8 mouse cellular contexts compared by ENCODE assay signal in the genomic region with DNA sequence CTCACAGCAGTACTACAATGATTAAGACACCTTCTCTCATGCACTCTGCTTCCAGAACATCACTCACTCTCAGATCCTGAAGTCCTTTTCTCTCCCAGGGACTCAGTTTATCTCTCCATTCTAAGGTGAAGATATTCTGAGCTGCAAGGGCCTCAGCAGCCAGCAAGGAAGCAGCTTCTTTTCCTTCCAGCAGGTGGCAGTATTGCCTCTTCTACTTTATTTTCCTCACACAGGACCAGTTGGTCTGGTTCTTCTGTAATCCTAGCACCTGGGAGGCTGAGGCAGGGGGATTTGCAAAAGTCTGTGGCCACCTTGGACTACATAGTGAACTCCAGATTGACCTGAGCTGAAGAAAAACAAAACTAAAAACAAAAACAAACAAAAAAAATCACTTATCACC. TPM values are rescaled to one million over a fixed set of nuclear protein-coding genes. Genes with fewer than 3 reads are reported as not detected.
DNase-seq lines count a peak whose midpoint lies in the region; ATAC-seq and TF ChIP-seq lines count a peak whose summit lies in the region.

No protein-coding gene starts in this region.

- peak; percentile 53; the same call in 1 of the 2 replicates for ATAC-seq in frontal cortex, adult (ENCODE audit: low TSS enrichment)
- peak; percentile 67; the same call in 1 of the 2 replicates for ATAC-seq in erythroblast, adult 5-6 weeks (replicated peaks; ENCODE audit: low FRiP score, poor library complexity, severe bottlenecking)
- no peak for ATAC-seq in stomach, postnatal 0 days (ENCODE audit: low FRiP score, low TSS enrichment)

- intact Hi-C loops in left cerebral cortex, postnatal 4 days (cut with DNase I), result loop anchor here (1.0 kb wide), 1 partner anchor 21 kb away; no protein-coding TSS in a partner anchor

- H3K4me2 ChIP-seq in stomach, postnatal 0 days (replicated peaks; ENCODE audit: low read depth), result no peak overlapping the region

- H3K9ac ChIP-seq in stomach, postnatal 0 days (ENCODE audit: low read length), result no peak overlapping the region

- no peak for DNase-seq in frontal cortex, postnatal 14 days (ENCODE audit: low spot score in 2 of 2)
- DNase-seq in right cerebral cortex, postnatal 10 days (ENCODE audit: low spot score in 2 of 2), result peak; percentile 79 to 81
- no peak for DNase-seq in right cerebral cortex, postnatal 25 days
- peak; percentile 22 to 62 for DNase-seq in adrenal gland, postnatal 36 days
- DNase-seq in left cerebral cortex, postnatal 4 days, result peak; percentile 24
- DNase-seq in stomach, postnatal 0 days (ENCODE audit: low spot score), result peak; percentile 41

- TF ChIP-seq CTCF in stomach, postnatal 0 days (IDR thresholded peaks at IDR 0.05; ENCODE audit: low read depth), result peak; percentile 90

- H3K4me1 ChIP-seq in stomach, postnatal 0 days (replicated peaks; ENCODE audit: control insufficient read depth, insufficient read depth), result no peaks in the 10 kb centered on the region

- H3K4me3 ChIP-seq in stomach, postnatal 0 days (ENCODE audit: low read depth, low read length), result no peak overlapping the region

- no peak for TF ChIP-seq EP300 in stomach, postnatal 0 days (optimal IDR thresholded peaks at IDR 0.05)

- no peak overlapping the region for H3K27ac ChIP-seq in stomach, postnatal 0 days (replicated peaks)

- no peaks in the 10 kb centered on the region for H3K9me3 ChIP-seq in stomach, postnatal 0 days (ENCODE audit: control insufficient read depth, low read length)

- H3K36me3 ChIP-seq in stomach, postnatal 0 days (ENCODE audit: control insufficient read depth, insufficient read depth, low read length), result no peaks in the 10 kb centered on the region

- no peaks in the 10 kb centered on the region for H3K27me3 ChIP-seq in stomach, postnatal 0 days (ENCODE audit: control insufficient read depth, insufficient read depth, low read length)

RNA-seq across cellular contexts. Expression of a gene that starts 8.3 kb away (rescaled TPM):
- total RNA-seq in adrenal gland, postnatal 36 days (2021), result under 1 TPM; 0.20 to 0.40 TPM
- not detected in 2 replicates for total RNA-seq in erythroblast, adult 5-6 weeks (2015; ENCODE audit: low replicate concordance)
- total RNA-seq in erythroblast, adult 5-6 weeks (2017; ENCODE audit: low replicate concordance), result not detected in 2 replicates
- total RNA-seq in left cerebral cortex, postnatal 4 days (2021), result 1 to 10 TPM; 5.5 to 6.8 TPM
- polyA plus RNA-seq in stomach, postnatal 0 days (2015; fragmentation: Nextera tagmentation; extraction: Ambion mirVana), result 0.08 and 0.12 TPM in 2 replicates

RNA-seq across cellular contexts. Expression of a gene that starts 19.8 kb away (rescaled TPM):
- 10 to 100 TPM; 56.7 to 59.1 TPM for total RNA-seq in adrenal gland, postnatal 36 days (2021)
- total RNA-seq in erythroblast, adult 5-6 weeks (2015; ENCODE audit: low replicate concordance), result 3.7 and 4.4 TPM in 2 replicates
- total RNA-seq in erythroblast, adult 5-6 weeks (2017; ENCODE audit: low replicate concordance), result 1.8 and 7.8 TPM in 2 replicates
- 10 to 100 TPM; 68.5 to 73.6 TPM for total RNA-seq in left cerebral cortex, postnatal 4 days (2021)
- 67.9 and 78.0 TPM in 2 replicates for polyA plus RNA-seq in stomach, postnatal 0 days (2015; fragmentation: Nextera tagmentation; extraction: Ambion mirVana)

RNA-seq across cellular contexts. Expression of a gene that starts 38.8 kb away (rescaled TPM):
- total RNA-seq in adrenal gland, postnatal 36 days (2021), result 1 to 10 TPM; 7.7 to 8.2 TPM
- not detected in 2 replicates for total RNA-seq in erythroblast, adult 5-6 weeks (2015; ENCODE audit: low replicate concordance)
- not detected in 2 replicates for total RNA-seq in erythroblast, adult 5-6 weeks (2017; ENCODE audit: low replicate concordance)
- 10 to 100 TPM; 19.5 to 20.1 TPM for total RNA-seq in left cerebral cortex, postnatal 4 days (2021)
- 0.85 and 1.2 TPM in 2 replicates for polyA plus RNA-seq in stomach, postnatal 0 days (2015; fragmentation: Nextera tagmentation; extraction: Ambion mirVana)

RNA-seq across cellular contexts. Expression of a gene that starts 41.9 kb away (rescaled TPM):
- total RNA-seq in adrenal gland, postnatal 36 days (2021), result 1 to 10 TPM; 4.5 to 5.3 TPM
- not detected in 2 replicates for total RNA-seq in erythroblast, adult 5-6 weeks (2015; ENCODE audit: low replicate concordance)
- total RNA-seq in erythroblast, adult 5-6 weeks (2017; ENCODE audit: low replicate concordance), result not detected in 2 replicates
- 10 to 100 TPM; 29.5 to 32.1 TPM for total RNA-seq in left cerebral cortex, postnatal 4 days (2021)
- polyA plus RNA-seq in stomach, postnatal 0 days (2015; fragmentation: Nextera tagmentation; extraction: Ambion mirVana), result 1.7 and 1.8 TPM in 2 replicates

RNA-seq across cellular contexts. Expression of a gene that starts 53.7 kb away (rescaled TPM):
- total RNA-seq in adrenal gland, postnatal 36 days (2021), result 100 to 1,000 TPM in 1 of 2 experiments, 10 to 100 TPM in 1; 86.1 to 110 TPM
- 4.6 and 7.5 TPM in 2 replicates for total RNA-seq in erythroblast, adult 5-6 weeks (2015; ENCODE audit: low replicate concordance)
- total RNA-seq in erythroblast, adult 5-6 weeks (2017; ENCODE audit: low replicate concordance), result 6.0 and 7.3 TPM in 2 replicates
- 10 to 100 TPM; 72.5 to 80.8 TPM for total RNA-seq in left cerebral cortex, postnatal 4 days (2021)
- polyA plus RNA-seq in stomach, postnatal 0 days (2015; fragmentation: Nextera tagmentation; extraction: Ambion mirVana), result 91.0 and 94.4 TPM in 2 replicates

Comparison
In these comparisons a context has a peak if more than half of its experiments do, and no peak if none do; other contexts are left out.
1. DNase-seq: peak in right cerebral cortex, postnatal 10 days (2 of 2), adrenal gland, postnatal 36 days (2 of 2), left cerebral cortex, postnatal 4 days (single experiment) and stomach, postnatal 0 days (single experiment); none in frontal cortex, postnatal 14 days (0 of 2) and right cerebral cortex, postnatal 25 days (single experiment).
2. RNA of a gene that starts 8.3 kb away (total RNA-seq): 5.5 to 6.8 TPM in left cerebral cortex, postnatal 4 days; 0.20 to 0.40 TPM in adrenal gland, postnatal 36 days and not detected in erythroblast, adult 5-6 weeks; every median in the first group is over 4 times any median in the second.
3. RNA of a gene that starts 19.8 kb away (total RNA-seq): 68.5 to 73.6 TPM in left cerebral cortex, postnatal 4 days and 56.7 to 59.1 TPM in adrenal gland, postnatal 36 days; 1.8 to 7.8 TPM in erythroblast, adult 5-6 weeks; every median in the first group is over 4 times any median in the second.
4. RNA of a gene that starts 38.8 kb away (total RNA-seq): 19.5 to 20.1 TPM in left cerebral cortex, postnatal 4 days and 7.7 to 8.2 TPM in adrenal gland, postnatal 36 days; not detected in erythroblast, adult 5-6 weeks; every median in the first group is over 4 times any median in the second.